Mouse (Mus musculus) heart, adult 2 months (tissue): ENCODE measurements at regions not wholly inside any gene's neighbourhood (a gene's known extent, or its start where the extent isn't known, plus 50 kb on each side); places are given as distances from the start of the nearest gene placed in this dataset.

Experiments used
- DNase-seq, 2 experiments: peaks; one replicate each; pipeline ENCODE4 v3.0.0; 2021
- H3K27ac ChIP-seq: fragments of 200-600 bp; 2 replicates; pipeline ENCODE4 v1.8.1; 2022
- H3K27me3 ChIP-seq: fragments of 200-500 bp; 2 replicates; pipeline ENCODE4 v1.6.1; 2012; ENCODE audit warnings: mild to moderate bottlenecking, low read length, inconsistent platforms, mixed read lengths; ENCODE audit not compliant: control insufficient read depth, insufficient read depth
- H3K36me3 ChIP-seq: fragments of 200-500 bp; 2 replicates; pipeline ENCODE4 v1.6.1; 2012; ENCODE audit warnings: low read length, inconsistent platforms; ENCODE audit not compliant: control insufficient read depth, insufficient read depth
- H3K4me1 ChIP-seq: fragments of 200-500 bp; 2 replicates; pipeline ENCODE4 v1.6.1; 2011; ENCODE audit warnings: low read length; ENCODE audit not compliant: control insufficient read depth, insufficient read depth
- H3K4me3 ChIP-seq: fragments of 200-600 bp; 2 replicates; pipeline ENCODE4 v1.8.1; 2022
- H3K79me2 ChIP-seq: fragments of 200-500 bp; replicated peaks from 2 replicates; pipeline ENCODE4 v1.6.1; 2012; ENCODE audit warnings: mild to moderate bottlenecking, inconsistent platforms, low read length, moderate library complexity, mixed read lengths; ENCODE audit not compliant: control insufficient read depth, insufficient read depth
- H3K9ac ChIP-seq: fragments of 200-500 bp; 2 replicates; pipeline ENCODE4 v1.6.1; 2012; ENCODE audit warnings: low read depth, mild to moderate bottlenecking, control low read depth, inconsistent platforms, low read length, mixed read lengths
- CTCF ChIP-seq: fragments of 200-600 bp; IDR thresholded peaks from 2 replicates; pipeline ENCODE4 v1.8.1; 2022; ENCODE audit warnings: antibody characterized with exemption, mild to moderate bottlenecking, moderate library complexity
- EP300 ChIP-seq: fragments of 200-500 bp; IDR thresholded peaks from 2 replicates; pipeline ENCODE4 v1.6.1; 2011; ENCODE audit warnings: low read depth, low read length, control low read depth; ENCODE audit not compliant: insufficient read depth
- POLR2A ChIP-seq: fragments of 200-500 bp; IDR thresholded peaks from 2 replicates; pipeline ENCODE4 v1.6.1; 2011; ENCODE audit warnings: mild to moderate bottlenecking, low read depth, low read length, control low read depth; ENCODE audit not compliant: insufficient read depth
- WGBS: fragments of 180-500 bp; shearing (Covaris S2); methylation state at CpG from one replicate; pipeline ENCODE4 v1.1.7; 2018; 5-methylcytosine and 5-hydroxymethylcytosine counted together
- intact Hi-C: fragments of 180-260 bp; cut with DNase I; formaldehyde crosslinking; loops from one replicate; pipeline ENCODE4 v1.15.1; 2025

GRCm38 (mm10) chr5:75859316-75859836 lies 118.9 kb downstream of the Kdr start:
- Histone ChIP-seq H3K79me2 (no peaks in the 10 kb centered on the region), H3K9ac (no peak overlapping the region), H3K36me3 (no peaks in the 10 kb centered on the region), H3K4me3 (no peak overlapping the region), H3K27me3 (no peaks in the 10 kb centered on the region), H3K4me1 (no peaks in the 10 kb centered on the region), H3K27ac (no peak overlapping the region)
- DNase-seq = no peak
- no peak for TF ChIP-seq CTCF
- no peak for TF ChIP-seq POLR2A
- no peak for TF ChIP-seq EP300
- 75% methylated on average over 8 of the region's 8 CpGs for WGBS
- intact Hi-C loops = no loop called here

DNA sequence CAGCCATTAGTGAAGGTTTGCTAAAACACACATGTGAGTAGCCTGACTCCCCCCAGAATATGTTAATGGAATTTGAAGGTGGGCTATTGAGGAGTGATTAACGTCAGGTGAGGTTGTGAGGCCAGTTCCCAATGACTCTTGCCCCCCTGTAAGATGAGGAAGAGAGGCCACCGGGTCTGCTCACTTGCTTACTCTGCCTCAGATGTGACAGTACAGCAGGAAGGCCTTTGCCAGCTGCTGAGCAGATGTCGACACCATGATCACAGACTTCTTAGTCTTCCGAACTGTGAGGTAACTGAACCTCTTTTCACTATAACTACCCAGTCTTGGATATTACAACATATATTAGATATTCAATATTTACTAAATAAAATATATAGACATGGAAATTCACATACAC lies 127.4 kb downstream of the Kdr start:
- Histone ChIP-seq H3K27ac (no peak overlapping the region), H3K4me3 (no peak overlapping the region), H3K27me3 (no peaks in the 10 kb centered on the region), H3K79me2 (no peaks in the 10 kb centered on the region), H3K9ac (no peak overlapping the region), H3K4me1 (peaks cover 2% of the 10 kb centered on the region; the same call in 1 of the 2 replicates), H3K36me3 (no peaks in the 10 kb centered on the region)
- intact Hi-C loops = loop anchor here (5.0 kb wide), 2 partner anchors 39 to 199 kb away; no protein-coding TSS in a partner anchor
- 85% methylated on average over 4 of the region's 4 CpGs for WGBS
- TF ChIP-seq CTCF = no peak
- no peak for TF ChIP-seq POLR2A
- no peak for TF ChIP-seq EP300
- no peak for DNase-seq

DNA sequence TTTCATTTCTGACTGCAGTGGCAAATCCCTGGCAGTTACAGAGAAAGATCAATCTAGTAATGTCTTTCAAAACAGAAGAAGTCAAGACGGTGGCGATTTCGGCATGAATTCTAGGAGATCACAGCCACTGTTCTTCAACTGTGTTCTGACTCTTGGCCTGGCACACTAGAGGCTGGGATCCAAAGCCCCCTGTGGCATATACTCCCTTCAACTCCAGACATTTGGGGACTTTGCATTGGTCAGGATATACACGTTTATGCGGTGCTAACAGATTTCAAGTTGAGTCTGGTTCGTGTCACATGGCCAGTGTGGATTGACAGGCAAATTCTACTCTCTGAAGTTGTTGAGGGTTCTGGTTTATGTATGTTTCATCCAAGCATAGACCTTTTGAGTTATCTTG lies 130.3 kb downstream of the Kdr start:
- H3K27ac ChIP-seq = no peak overlapping the region
- H3K9ac ChIP-seq = no peak overlapping the region
- 90% methylated on average over 6 of the region's 6 CpGs for WGBS
- TF ChIP-seq EP300 = no peak
- TF ChIP-seq POLR2A = no peak
- TF ChIP-seq CTCF = no peak
- no peak overlapping the region for H3K4me3 ChIP-seq
- no peaks in the 10 kb centered on the region for H3K4me1 ChIP-seq
- DNase-seq = no peak
- H3K36me3 ChIP-seq = no peaks in the 10 kb centered on the region
- no peaks in the 10 kb centered on the region for H3K27me3 ChIP-seq
- no peaks in the 10 kb centered on the region for H3K79me2 ChIP-seq
- intact Hi-C loops = no loop called here

DNA sequence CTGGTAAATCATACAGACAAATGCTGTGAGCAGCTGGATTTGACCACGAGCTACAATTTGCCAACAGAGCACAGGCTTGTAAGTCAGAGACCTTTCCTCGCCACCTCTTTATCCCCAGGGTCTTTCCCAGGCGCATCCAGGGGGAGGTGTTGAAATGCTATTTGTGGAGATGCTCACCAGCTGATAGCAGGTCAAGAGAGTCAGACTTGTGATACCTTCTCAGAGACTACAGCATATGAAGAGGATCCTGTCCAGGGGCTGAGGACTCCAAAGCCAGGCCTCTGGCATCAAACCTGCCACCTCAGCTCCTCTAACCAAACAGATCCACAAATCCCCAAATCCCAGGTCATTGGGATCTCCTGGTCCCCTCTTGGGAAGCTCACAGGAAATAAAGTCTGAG lies 130.9 kb downstream of the Kdr start:
- Histone ChIP-seq H3K27me3 (no peaks in the 10 kb centered on the region), H3K79me2 (no peaks in the 10 kb centered on the region), H3K27ac (no peak overlapping the region), H3K4me3 (no peak overlapping the region), H3K9ac (no peak overlapping the region), H3K4me1 (no peaks in the 10 kb centered on the region), H3K36me3 (no peaks in the 10 kb centered on the region)
- 83% methylated on average over 3 of the region's 3 CpGs for WGBS
- intact Hi-C loops = no loop called here
- TF ChIP-seq EP300 (no peak), POLR2A (no peak), CTCF (no peak)
- DNase-seq = no peak

DNA sequence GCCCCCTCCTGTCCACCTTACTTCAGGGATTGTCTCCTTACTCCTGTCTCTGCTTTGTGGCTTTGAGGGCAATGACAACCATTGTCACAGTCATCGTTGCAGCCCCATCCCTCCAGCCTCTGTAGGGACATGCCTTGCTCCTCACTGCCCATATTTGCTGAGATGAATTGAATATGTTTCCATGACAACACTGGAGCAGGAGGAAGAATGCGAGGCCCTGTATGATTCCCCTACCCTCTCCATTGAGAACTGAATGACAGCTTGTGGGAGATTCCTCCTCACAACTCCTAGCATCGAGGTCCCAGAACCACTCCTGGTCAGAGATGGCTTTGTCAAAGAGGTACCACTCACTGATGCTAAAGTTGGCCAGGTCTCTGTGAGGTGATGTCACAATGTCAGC lies 132.2 kb downstream of the Kdr start:
- DNase-seq = no peak
- Histone ChIP-seq H3K36me3 (no peaks in the 10 kb centered on the region), H3K4me3 (no peak overlapping the region), H3K9ac (no peak overlapping the region), H3K27me3 (no peaks in the 10 kb centered on the region), H3K4me1 (no peaks in the 10 kb centered on the region), H3K27ac (no peak overlapping the region), H3K79me2 (no peaks in the 10 kb centered on the region)
- TF ChIP-seq POLR2A = no peak
- no peak for TF ChIP-seq EP300
- no peak for TF ChIP-seq CTCF
- intact Hi-C loops = no loop called here
- WGBS = 77% methylated on average over 3 of the region's 3 CpGs

DNA sequence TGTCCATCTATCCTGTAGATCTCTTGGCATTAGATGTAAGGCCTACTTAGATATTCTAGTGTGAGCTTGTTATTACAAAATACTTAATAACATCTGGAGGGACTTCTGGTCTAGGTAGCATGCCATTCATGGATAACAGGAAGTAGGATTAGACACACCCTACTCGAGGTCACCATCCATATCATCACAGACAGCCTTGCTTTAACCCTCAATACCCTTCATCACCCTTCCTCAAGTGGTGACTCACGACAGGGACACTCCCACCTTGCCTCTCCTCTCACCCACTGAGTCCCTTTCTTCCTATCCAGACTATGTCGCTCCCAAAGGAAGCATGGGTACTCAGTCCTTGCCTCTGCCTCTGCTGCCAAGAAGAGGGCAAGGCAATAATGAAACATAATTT lies 134.5 kb downstream of the Kdr start:
- no peaks in the 10 kb centered on the region for H3K79me2 ChIP-seq
- WGBS = 48% methylated on average over 3 of the region's 3 CpGs
- no peak for DNase-seq
- H3K4me1 ChIP-seq = peaks cover 2% of the 10 kb centered on the region
- no peak overlapping the region for H3K4me3 ChIP-seq
- no peak overlapping the region for H3K9ac ChIP-seq
- no peak for TF ChIP-seq POLR2A
- no peak for TF ChIP-seq EP300
- TF ChIP-seq CTCF = no peak
- intact Hi-C loops = no loop called here
- H3K27me3 ChIP-seq = no peaks in the 10 kb centered on the region
- no peaks in the 10 kb centered on the region for H3K36me3 ChIP-seq
- no peak overlapping the region for H3K27ac ChIP-seq
